Mouse (Mus musculus) cerebellum, adult 2 months (tissue): Measurements from ENCODE around the gene Pomgnt1. TPM values are rescaled to one million over a fixed set of nuclear protein-coding genes. Genes with fewer than 3 reads are reported as not detected.

Experiments
- DNase-seq, 2 experiments: peaks; one replicate each; pipeline ENCODE4 v3.0.0; 2021
- H3K27ac ChIP-seq: fragments of 200-500 bp; 2 replicates; pipeline ENCODE4 v1.5.1; 2012; ENCODE audit warnings: low read length, control low read depth, inconsistent platforms; ENCODE audit not compliant: insufficient read depth
- H3K27me3 ChIP-seq: fragments of 200-500 bp; 2 replicates; pipeline ENCODE4 v1.6.1; 2012; ENCODE audit warnings: inconsistent platforms, mild to moderate bottlenecking, low read length, moderate library complexity; ENCODE audit not compliant: control insufficient read depth, insufficient read depth
- H3K4me1 ChIP-seq: fragments of 200-500 bp; 2 replicates; pipeline ENCODE4 v1.6.1; 2011; ENCODE audit warnings: low read length; ENCODE audit not compliant: control insufficient read depth, insufficient read depth
- H3K4me3 ChIP-seq: fragments of 200-500 bp; replicated peaks from 2 replicates; pipeline ENCODE3; 2011; ENCODE audit warnings: mild to moderate bottlenecking, low read depth, low read length, control low read depth; ENCODE audit not compliant: insufficient read depth
- CTCF ChIP-seq: fragments of 200-500 bp; IDR thresholded peaks from 2 replicates; pipeline ENCODE4 v1.5.1; 2011; ENCODE audit warnings: low read depth, mild to moderate bottlenecking, control low read depth, low read length, moderate library complexity, borderline replicate concordance; ENCODE audit not compliant: insufficient read depth
- POLR2A ChIP-seq: fragments of 200-500 bp; IDR thresholded peaks from 2 replicates; pipeline ENCODE4 v1.6.1; 2011; ENCODE audit warnings: low read length, control low read depth, borderline replicate concordance; ENCODE audit not compliant: insufficient read depth
- WGBS: fragments of 180-500 bp; shearing (Covaris S2); methylation state at CpG from one replicate; pipeline ENCODE4 v1.1.7; 2018; 5-methylcytosine and 5-hydroxymethylcytosine counted together
- polyA plus RNA-seq: library from polyadenylated mRNA; depleted of rRNA; stranded (reverse); fragments of >200 nt; gene quantifications from 2 replicates; pipeline ENCODE4 v1.2.3, GENCODE M21; 2012; rRNA removed

The Pomgnt1 gene
- 71.7 and 76.4 TPM in 2 replicates for polyA plus RNA-seq

DNA sequence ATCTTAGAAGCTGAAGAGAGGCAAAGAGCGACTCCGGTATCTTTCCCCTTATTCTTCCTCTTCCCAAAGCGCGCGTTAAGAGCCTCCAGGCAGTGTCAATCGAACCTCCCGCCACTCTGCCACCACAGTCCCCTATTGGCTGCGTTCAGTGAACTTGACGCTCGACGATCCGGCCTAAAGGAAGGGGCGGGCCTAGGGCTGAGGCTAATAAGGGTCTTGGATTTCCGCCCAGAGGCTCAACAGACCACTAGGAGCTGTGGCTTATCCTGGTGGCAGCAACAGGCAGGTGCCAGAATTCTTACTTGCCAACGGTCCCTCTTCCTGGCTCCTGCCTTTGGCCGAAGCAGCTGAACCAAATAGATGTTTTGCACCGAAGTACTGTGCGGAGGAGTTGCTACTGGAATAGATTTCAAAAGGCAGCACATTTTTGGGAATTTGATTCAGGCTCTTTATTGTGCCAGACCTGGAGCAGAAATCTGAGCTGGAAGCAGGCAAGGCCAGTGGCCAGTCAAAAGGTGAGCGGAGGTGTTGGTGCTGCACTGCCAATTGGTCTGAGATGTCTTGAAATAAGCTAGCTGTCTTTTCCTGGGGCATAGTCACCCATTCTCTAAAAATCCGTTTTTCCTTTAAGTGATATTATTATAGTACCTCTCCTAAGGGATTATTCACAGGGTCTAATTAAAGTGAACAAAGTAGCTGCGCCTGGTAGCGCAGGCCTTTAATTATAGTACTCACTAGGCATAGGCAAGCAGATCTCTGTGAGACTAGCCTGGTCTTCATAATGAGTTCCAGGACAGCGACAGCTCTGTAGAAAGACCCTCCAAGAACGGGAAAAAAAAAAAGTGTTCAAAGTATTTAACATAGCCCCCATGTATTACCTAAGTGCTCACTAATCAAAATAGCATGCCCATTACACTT, at the start of gene Pomgnt1, which contains the start of gene Rad54l:
Gene Pomgnt1 (plus strand): TSS at position 239 of the 918 bp plus-strand sequence.
Gene Rad54l (minus strand): TSS at position 89 of the 918 bp plus-strand sequence.
- no peaks in the 10 kb centered on the region; the same call in 1 of the 2 replicates for H3K4me1 ChIP-seq
- H3K4me3 ChIP-seq: peak within 1 kb of the TSS; percentile 93
- no peaks in the 10 kb centered on the region for H3K27me3 ChIP-seq
- no peak within 1 kb of the TSS; the same call in 1 of the 2 replicates for H3K27ac ChIP-seq
- no peak for TF ChIP-seq POLR2A
- no peak for TF ChIP-seq CTCF
- 7% methylated on average over 24 of the region's 24 CpGs for WGBS
- peak; percentile 74 to 82 for DNase-seq

DNA sequence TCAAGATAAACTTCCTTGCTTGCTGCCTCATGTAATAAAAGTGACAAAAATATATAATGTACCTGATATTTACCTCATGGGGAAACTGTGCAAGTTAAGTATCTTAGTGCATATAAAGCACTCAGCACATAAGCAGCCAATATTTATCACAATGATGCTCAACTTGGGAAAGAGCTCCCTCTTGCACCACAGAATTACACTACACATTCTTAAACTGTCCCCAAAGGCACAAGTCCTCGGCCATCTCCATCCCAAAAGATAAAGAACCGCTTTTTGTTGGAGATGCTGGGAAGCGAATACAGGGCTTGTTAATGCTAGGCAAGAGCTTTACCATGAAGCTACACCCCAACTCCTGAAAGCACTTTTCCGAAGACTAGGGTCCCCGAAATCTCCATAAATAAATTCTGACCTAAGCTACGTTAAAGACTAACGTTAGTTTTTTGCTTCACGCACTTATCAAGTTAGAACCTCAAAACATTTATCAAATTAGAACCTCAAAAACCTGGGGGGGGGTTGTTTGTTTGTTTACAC, 49.4 kb upstream of the Pomgnt1 start:
- TF ChIP-seq CTCF (no peak), POLR2A (no peak)
- H3K4me1 ChIP-seq: peaks cover 13% of the 10 kb centered on the region; the same call in 1 of the 2 replicates
- H3K4me3 ChIP-seq: peak overlapping the region; percentile 93
- WGBS: 2% methylated on average over 8 of the region's 8 CpGs
- no peak overlapping the region for H3K27ac ChIP-seq
- H3K27me3 ChIP-seq: no peaks in the 10 kb centered on the region
- DNase-seq: peak in 1 of 2 experiments; percentile 24

- no peaks in the 10 kb centered on the region for H3K27me3 ChIP-seq
- peak; percentile 95 to 96 for DNase-seq
- peak within 1 kb of the TSS; percentile 93 for H3K4me3 ChIP-seq
- TF ChIP-seq CTCF (no peak), POLR2A (peak; percentile 93; the same call in 1 of the 2 replicates)
- H3K27ac ChIP-seq: peak within 1 kb of the TSS; percentile 93
- peaks cover 13% of the 10 kb centered on the region; the same call in 1 of the 2 replicates for H3K4me1 ChIP-seq
- under 1% methylated on average over 55 of the region's 55 CpGs for WGBS
Measured at GRCm38 (mm10) chr4:116074861-116075620, 48.6 kb upstream of the Pomgnt1 start, which contains the start of the genes Uqcrh and Lrrc41. Gene Uqcrh, minus strand, starts transcription at chr4:116075071. Gene Lrrc41, plus strand, starts transcription at chr4:116075269.

DNA sequence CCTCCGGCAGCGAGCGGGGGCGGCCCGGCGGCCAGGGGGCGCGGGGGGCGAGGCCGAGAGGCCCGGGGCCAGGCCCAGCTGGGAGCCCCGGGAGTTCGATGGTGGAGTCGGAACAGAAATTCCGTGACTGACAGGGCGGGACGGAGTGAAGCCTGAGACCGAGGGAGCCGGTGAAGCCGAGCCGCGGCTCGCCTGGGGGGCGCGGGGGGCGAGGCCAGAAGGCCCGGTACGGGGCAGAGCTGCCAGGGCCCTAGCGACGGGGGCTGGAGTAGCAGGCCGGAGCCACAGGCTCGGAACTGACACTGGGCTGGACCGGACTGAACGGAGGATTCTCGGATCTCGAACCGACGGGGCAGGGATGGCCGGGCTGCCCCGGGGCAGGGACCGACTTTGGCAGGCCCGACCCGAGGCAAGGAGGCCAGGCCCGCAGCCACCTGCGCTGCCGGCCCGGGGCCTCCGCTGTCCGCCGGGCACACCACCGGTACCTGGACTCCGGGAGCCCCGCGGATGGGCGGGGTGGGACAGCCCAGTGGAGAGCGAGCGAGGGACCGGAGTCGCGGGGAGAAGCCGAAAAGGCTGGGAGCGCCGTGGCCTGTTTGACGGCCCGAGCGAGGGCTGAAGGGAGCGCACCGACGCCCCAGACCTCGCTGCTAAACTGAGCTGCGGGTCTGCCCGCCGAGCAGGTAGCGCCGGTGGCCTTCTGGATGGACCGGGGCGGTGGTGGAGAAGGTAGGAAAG, 47.8 kb upstream of the Pomgnt1 start:
- peaks cover 13% of the 10 kb centered on the region; the same call in 1 of the 2 replicates for H3K4me1 ChIP-seq
- WGBS: 1% methylated on average over 76 of the region's 77 CpGs
- peak overlapping the region; percentile 93 for H3K27ac ChIP-seq
- peak overlapping the region; percentile 93 for H3K4me3 ChIP-seq
- TF ChIP-seq POLR2A (no peak), CTCF (no peak)
- DNase-seq: peak; percentile 75 to 82
- no peaks in the 10 kb centered on the region for H3K27me3 ChIP-seq

- Histone ChIP-seq H3K4me3 (peak overlapping the region; percentile 93), H3K27me3 (no peaks in the 10 kb centered on the region), H3K27ac (peak overlapping the region; percentile 93), H3K4me1 (peaks cover 9% of the 10 kb centered on the region; the same call in 1 of the 2 replicates)
- WGBS: under 1% methylated on average over 37 of the region's 37 CpGs
- DNase-seq: peak; percentile 53 to 70
- no peak for TF ChIP-seq CTCF
- TF ChIP-seq POLR2A: no peak
Measured at GRCm38 (mm10) chr4:116076369-116077231, 47.0 kb upstream of the Pomgnt1 start.

GRCm38 (mm10) chr4:116077240-116078095, 46.2 kb upstream of the Pomgnt1 start:
- peak; percentile 22 for DNase-seq
- Histone ChIP-seq H3K4me3 (peak overlapping the region; percentile 93), H3K4me1 (peaks cover 6% of the 10 kb centered on the region; the same call in 1 of the 2 replicates), H3K27me3 (no peaks in the 10 kb centered on the region), H3K27ac (peak overlapping the region; percentile 93)
- 39% methylated on average over 3 of the region's 3 CpGs for WGBS
- TF ChIP-seq POLR2A (no peak), CTCF (no peak)
